Mouse (Mus musculus) forebrain, embryonic 12.5 days (tissue): ENCODE results near the gene Pde4c. TPM values are rescaled to one million over a fixed set of nuclear protein-coding genes. Genes with fewer than 3 reads are reported as not detected.

Experiments
- ATAC-seq: fragments of 200-750 bp; cut with Nextera tagmentation; 2 replicates; pipeline ENCODE4 v1.8.0; 2017; ENCODE audit warnings: moderate TSS enrichment; ENCODE audit not compliant: low FRiP score
- H3K27ac ChIP-seq: fragments of 300-500 bp; sonication (generic); 2 replicates; pipeline ENCODE4 v1.5.1; 2016; ENCODE audit warnings: mild to moderate bottlenecking
- H3K27me3 ChIP-seq: fragments of 300-500 bp; sonication (generic); 2 replicates; pipeline ENCODE4 v1.6.1; 2016; ENCODE audit warnings: mild to moderate bottlenecking
- H3K36me3 ChIP-seq: fragments of 300-500 bp; sonication (generic); replicated peaks from 2 replicates; pipeline ENCODE4 v1.6.1; 2016; ENCODE audit warnings: mild to moderate bottlenecking
- H3K4me1 ChIP-seq: fragments of 300-500 bp; sonication (generic); 2 replicates; pipeline ENCODE4 v1.6.1; 2016
- H3K4me2 ChIP-seq: fragments of 300-500 bp; sonication (generic); 2 replicates; pipeline ENCODE4 v1.6.1; 2016; ENCODE audit warnings: mild to moderate bottlenecking, moderate library complexity
- H3K4me3 ChIP-seq: fragments of 300-500 bp; sonication (generic); replicated peaks from 2 replicates; pipeline ENCODE4 v1.5.1; 2016; ENCODE audit warnings: mild to moderate bottlenecking
- H3K9ac ChIP-seq: fragments of 300-500 bp; sonication (generic); 2 replicates; pipeline ENCODE4 v1.6.1; 2016; ENCODE audit warnings: mild to moderate bottlenecking
- H3K9me3 ChIP-seq: fragments of 300-500 bp; sonication (generic); 2 replicates; pipeline ENCODE4 v1.6.1; 2016
- WGBS: fragments of 180-500 bp; shearing (Covaris S2); methylation state at CpG from one replicate; pipeline ENCODE4 v1.1.7; 2016; 5-methylcytosine and 5-hydroxymethylcytosine counted together
- polyA plus RNA-seq: library from polyadenylated mRNA; unstranded; fragments of >200 nt; fragmentation: Nextera tagmentation; extraction: Ambion mirVana; gene quantifications from 2 replicates; pipeline ENCODE4 v1.2.1, GENCODE M21; 2016

Gene Pde4c
- polyA plus RNA-seq, 1 experiment from 2014 or later = 0.17 TPM

DNA sequence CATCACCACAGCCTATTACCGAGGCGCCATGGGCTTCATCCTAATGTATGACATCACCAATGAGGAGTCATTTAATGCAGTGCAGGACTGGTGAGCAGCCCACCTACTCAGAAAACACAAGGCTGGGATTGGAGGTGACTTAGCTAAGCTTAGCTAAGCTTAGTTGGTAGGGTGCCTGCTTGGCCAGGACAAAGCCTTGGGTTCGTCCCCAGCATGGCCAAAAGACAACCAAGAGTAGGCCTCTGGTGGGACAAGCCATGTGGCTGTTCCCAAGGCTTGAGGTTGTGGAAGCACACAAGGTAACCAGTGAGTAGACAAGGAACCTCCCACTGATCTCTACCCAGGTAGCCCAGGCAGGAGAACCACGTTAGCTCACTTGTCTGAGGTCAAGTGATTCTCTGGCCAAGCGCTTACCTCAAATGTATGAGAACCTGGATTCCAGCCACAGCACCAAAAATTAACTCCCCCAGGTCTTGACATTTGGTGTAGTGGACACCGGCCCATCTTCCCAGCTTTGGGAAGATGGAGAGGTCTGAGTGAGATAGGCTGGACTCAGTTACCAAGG, 33.0 kb downstream of the Pde4c start:
- Histone ChIP-seq H3K27ac (no peak overlapping the region), H3K4me3 (no peak overlapping the region), H3K9ac (no peak overlapping the region), H3K36me3 (peaks cover 25% of the 10 kb centered on the region), H3K4me1 (peaks cover 44% of the 10 kb centered on the region), H3K4me2 (no peak overlapping the region), H3K9me3 (no peaks in the 10 kb centered on the region), H3K27me3 (no peaks in the 10 kb centered on the region)
- ATAC-seq = no peak
- 92% methylated on average over 6 of the region's 6 CpGs for WGBS

DNA sequence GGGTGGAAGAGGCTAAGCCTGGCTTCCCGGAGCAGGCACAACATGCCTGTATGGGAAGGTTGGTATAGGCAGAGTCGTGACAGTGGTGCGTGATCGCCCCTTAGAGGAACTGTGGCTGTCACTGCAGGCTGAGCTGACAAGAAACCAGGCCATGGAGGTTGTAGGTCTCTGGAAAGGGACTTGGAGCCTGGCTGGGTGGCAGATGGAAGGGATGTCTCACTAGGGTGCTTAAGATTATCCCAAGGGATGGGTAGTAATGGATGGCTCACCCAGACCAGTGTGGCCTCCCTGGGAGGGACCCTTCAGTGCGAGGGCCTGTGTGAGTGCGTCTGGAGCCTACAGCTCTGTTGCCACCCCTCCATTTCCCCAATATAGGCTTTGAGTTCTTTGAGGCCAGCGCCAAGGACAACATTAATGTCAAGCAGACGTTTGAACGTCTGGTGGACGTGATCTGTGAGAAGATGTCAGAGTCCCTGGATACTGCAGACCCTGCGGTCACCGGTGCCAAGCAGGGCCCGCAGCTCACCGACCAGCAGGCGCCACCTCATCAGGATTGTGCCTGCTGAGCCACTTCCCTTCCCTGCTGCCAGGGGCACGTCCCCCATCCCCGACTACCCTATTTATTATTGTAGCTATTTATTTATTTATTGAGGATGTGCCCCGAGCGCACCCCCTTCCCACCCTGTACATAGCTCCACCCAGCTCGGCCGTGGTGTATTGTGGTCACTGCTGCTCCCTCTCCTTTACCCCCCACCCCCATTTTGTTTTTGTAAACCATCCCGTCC, 34.2 kb downstream of the Pde4c start:
- no peak for ATAC-seq
- Histone ChIP-seq H3K27ac (no peak overlapping the region), H3K4me2 (no peak overlapping the region), H3K9me3 (no peaks in the 10 kb centered on the region), H3K4me3 (no peak overlapping the region), H3K4me1 (peaks cover 44% of the 10 kb centered on the region), H3K36me3 (peaks cover 25% of the 10 kb centered on the region), H3K9ac (no peak overlapping the region), H3K27me3 (no peaks in the 10 kb centered on the region)
- 75% methylated on average over 22 of the region's 22 CpGs for WGBS

DNA sequence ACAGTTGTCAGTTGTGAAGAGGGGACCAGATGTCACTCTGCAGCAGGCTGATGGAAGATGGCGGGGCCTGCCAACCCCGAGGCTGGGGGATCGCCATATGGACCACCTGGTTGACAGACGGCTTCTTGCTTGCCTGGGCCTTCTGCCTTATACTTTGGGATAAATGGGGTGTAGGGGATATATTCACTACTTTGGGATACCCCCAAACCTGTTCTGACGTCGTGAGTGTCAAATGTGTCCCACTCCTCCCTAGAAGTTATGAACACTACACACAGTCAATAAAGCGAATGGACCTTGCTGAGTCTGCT, 34.7 kb downstream of the Pde4c start:
- Histone ChIP-seq H3K9ac (no peak overlapping the region), H3K9me3 (no peaks in the 10 kb centered on the region), H3K4me2 (no peak overlapping the region), H3K36me3 (peaks cover 25% of the 10 kb centered on the region), H3K4me3 (no peak overlapping the region), H3K27me3 (no peaks in the 10 kb centered on the region), H3K4me1 (peaks cover 42% of the 10 kb centered on the region), H3K27ac (no peak overlapping the region)
- WGBS = 94% methylated on average over 7 of the region's 7 CpGs
- no peak for ATAC-seq

DNA sequence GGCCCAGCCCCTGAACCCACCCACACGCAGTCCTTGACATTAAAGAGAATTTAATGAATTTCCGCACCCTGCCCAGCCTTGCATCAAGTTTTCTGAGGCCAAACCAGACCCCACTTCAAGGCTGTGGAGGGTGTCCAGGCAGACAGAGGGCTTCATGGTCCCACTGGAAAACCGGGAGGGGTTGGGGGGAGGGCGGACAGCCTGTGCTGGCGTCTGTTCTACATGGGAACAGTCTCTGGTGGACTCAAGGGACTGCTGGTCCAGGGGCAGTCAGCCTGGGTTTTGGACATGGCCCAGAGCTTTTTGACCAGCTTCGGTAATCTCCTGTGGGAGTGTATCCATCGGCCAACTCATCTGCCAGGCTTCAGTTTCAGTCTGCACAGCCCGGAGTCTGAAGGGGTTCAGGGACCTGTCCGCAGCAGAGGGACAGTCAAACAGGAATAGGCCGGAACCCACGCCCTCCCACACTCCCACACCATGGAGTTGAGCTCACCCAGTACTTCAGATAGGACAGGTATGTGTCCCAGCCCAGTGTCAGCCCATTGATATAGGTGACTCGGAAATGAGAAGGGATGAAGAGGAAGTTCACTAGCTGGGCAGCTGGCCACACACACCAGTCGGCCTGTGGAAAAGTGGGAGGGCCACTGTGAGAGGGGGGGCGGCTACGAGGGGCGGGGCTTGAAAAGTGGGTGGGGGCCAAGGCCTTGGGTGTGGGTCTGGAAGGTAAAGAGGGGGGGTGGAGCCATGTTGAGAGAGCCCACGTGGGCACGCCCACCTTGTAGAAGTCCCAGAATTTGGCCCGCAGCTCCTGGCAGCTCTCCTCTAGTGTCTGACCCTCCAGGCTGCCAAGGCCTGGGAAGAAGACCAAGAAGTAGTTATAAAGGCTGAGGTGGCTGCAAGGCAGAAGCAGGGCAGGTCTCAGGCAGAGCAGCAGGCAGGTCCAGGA, 35.4 kb downstream of the Pde4c start:
- H3K27me3 ChIP-seq = no peaks in the 10 kb centered on the region
- 75% methylated on average over 19 of the region's 19 CpGs for WGBS
- peaks cover 39% of the 10 kb centered on the region for H3K4me1 ChIP-seq
- no peak overlapping the region for H3K27ac ChIP-seq
- H3K9me3 ChIP-seq = no peaks in the 10 kb centered on the region
- ATAC-seq = no peak
- peaks cover 25% of the 10 kb centered on the region for H3K36me3 ChIP-seq
- peak overlapping the region; percentile 99; the same call in 1 of the 2 replicates for H3K4me2 ChIP-seq
- H3K9ac ChIP-seq = no peak overlapping the region
- 0 out of 2 replicates have a peak overlapping the region, but pooled peaks have one; percentile 3 for H3K4me3 ChIP-seq

DNA sequence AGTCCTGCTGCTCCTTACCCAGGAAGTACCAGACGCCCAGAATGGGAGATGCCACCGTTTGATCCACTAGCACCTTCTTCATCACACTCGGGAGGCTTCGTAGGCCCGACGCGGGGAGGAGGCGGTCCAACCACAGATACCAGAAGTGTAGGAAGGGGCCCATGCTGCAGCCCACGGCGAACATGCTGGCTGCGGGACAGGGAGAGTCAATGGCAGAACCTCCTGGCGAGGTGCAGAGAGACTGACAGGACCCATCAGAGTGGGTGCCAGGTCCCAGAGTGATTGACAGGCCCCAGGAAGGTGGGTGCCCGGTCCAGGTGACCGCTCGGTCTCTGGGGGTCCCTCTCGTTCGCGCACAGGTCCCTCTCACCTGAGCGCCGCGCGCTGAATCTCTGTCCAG, 36.8 kb downstream of the Pde4c start:
- H3K4me2 ChIP-seq = peak overlapping the region; percentile 99
- H3K9me3 ChIP-seq = no peaks in the 10 kb centered on the region
- peaks cover 34% of the 10 kb centered on the region for H3K4me1 ChIP-seq
- H3K27ac ChIP-seq = peak overlapping the region; percentile 76
- H3K4me3 ChIP-seq = peak overlapping the region; percentile 66
- peak overlapping the region; percentile 72 for H3K9ac ChIP-seq
- no peak; the same call in 1 of the 2 replicates for ATAC-seq
- H3K36me3 ChIP-seq = peaks cover 25% of the 10 kb centered on the region
- H3K27me3 ChIP-seq = no peaks in the 10 kb centered on the region
- WGBS = under 1% methylated on average over 22 of the region's 22 CpGs

DNA sequence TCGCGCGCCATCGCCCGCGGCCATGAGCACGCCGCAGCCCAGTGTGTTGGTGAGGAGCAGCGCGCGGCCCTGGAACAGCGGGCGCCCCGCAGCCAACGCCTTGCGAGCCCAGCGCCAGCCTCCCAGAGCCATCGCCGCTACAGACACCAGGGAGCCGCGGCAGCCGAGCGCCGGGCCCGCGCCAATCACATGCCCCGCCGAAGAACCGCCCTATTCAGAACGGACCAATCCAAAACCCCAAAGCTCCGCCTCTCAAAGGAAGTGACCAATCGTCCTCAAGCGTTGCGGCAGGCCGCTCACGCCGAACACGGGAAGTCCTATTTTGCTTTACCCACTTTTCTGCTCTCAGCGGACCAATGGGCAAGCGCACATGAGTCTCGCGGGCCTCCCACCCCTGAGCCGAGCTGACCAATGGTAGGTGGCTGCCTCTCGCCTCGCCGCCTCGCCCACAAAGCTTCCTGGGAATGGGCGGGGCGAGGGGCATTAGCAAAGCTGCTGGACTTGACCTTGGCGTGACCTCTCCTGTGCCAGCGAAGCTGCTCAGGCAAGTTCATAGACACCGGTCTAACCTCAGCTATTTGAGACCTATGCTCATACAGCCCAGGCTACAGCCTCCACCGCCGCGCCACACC, 37.4 kb downstream of the Pde4c start, which contains the start of gene Mpv17l2:
Gene Mpv17l2, minus strand, starts transcription at position 172 of the 632 bp plus-strand sequence.
- ATAC-seq = peak; percentile 97
- Histone ChIP-seq H3K4me2 (peak within 1 kb of the TSS; percentile 99), H3K9me3 (no peaks in the 10 kb centered on the region), H3K27me3 (no peaks in the 10 kb centered on the region; the same call in 1 of the 2 replicates), H3K36me3 (peaks cover 25% of the 10 kb centered on the region), H3K4me1 (peaks cover 34% of the 10 kb centered on the region), H3K4me3 (peak within 1 kb of the TSS; percentile 66), H3K27ac (peak within 1 kb of the TSS; percentile 76), H3K9ac (peak within 1 kb of the TSS; percentile 72)
- under 1% methylated on average over 55 of the region's 55 CpGs for WGBS

GRCm38 (mm10) chr8:70762118-70762517, 38.6 kb downstream of the Pde4c start:
- H3K27me3 ChIP-seq = peaks cover 10% of the 10 kb centered on the region; the same call in 1 of the 2 replicates
- H3K9me3 ChIP-seq = no peaks in the 10 kb centered on the region
- no peak overlapping the region for H3K4me3 ChIP-seq
- no peak overlapping the region for H3K27ac ChIP-seq
- no peak overlapping the region for H3K4me2 ChIP-seq
- peaks cover 44% of the 10 kb centered on the region for H3K4me1 ChIP-seq
- no peak for ATAC-seq
- peaks cover 16% of the 10 kb centered on the region; the same call in 1 of the 2 replicates for H3K36me3 ChIP-seq
- 83% methylated on average over 1 of the region's 1 CpGs for WGBS
- H3K9ac ChIP-seq = no peak overlapping the region

DNA sequence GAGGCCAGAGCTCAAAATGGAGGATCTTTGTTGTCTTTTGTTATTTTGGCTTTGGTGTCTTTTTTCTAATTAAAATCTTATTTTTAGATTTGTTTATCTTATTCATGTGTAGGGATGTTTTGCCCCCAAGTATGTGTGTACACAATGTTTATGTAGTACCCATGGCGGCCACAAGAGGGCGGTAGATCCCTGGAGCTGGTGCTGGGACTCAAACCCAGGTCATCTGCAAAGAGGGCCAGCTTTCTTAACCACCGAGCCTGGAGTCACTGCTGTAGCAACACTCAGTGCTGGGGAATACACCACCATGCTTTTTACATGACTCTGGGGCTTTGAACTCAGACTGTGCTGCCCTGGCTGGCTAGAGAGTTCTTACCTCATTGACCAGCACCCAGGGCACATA, 39.8 kb downstream of the Pde4c start:
- Histone ChIP-seq H3K9ac (no peak overlapping the region), H3K27me3 (peaks cover 17% of the 10 kb centered on the region), H3K4me1 (peaks cover 43% of the 10 kb centered on the region), H3K4me3 (no peak overlapping the region), H3K9me3 (no peaks in the 10 kb centered on the region), H3K36me3 (peaks cover 13% of the 10 kb centered on the region), H3K27ac (no peak overlapping the region), H3K4me2 (no peak overlapping the region)
- 6% methylated on average over 3 of the region's 3 CpGs for WGBS
- ATAC-seq = no peak

DNA sequence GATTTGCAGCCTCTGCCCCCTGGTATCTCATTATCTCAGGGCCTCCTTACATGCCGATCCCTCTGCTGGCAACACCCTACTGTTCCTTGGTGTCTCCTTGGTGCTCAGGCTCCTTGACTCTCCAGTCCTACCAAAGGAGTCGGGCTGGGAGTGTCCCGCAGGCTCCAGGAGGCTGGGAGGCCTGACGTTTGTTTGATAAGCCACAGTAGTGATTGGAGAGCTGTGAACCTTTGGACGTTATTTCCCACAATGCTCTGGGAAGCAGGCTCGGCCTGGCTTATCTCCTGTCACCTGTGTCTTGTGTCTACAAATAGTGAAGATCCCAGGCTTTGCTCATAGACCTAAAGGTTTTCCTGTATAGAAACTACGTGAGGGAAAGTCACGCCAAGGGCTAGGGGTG, 40.5 kb downstream of the Pde4c start:
- Histone ChIP-seq H3K4me2 (no peak overlapping the region), H3K4me1 (peaks cover 42% of the 10 kb centered on the region), H3K27ac (no peak overlapping the region), H3K9me3 (no peaks in the 10 kb centered on the region), H3K27me3 (peaks cover 17% of the 10 kb centered on the region), H3K4me3 (no peak overlapping the region), H3K36me3 (peaks cover 16% of the 10 kb centered on the region), H3K9ac (no peak overlapping the region)
- WGBS = 87% methylated on average over 8 of the region's 8 CpGs
- ATAC-seq = no peak

DNA sequence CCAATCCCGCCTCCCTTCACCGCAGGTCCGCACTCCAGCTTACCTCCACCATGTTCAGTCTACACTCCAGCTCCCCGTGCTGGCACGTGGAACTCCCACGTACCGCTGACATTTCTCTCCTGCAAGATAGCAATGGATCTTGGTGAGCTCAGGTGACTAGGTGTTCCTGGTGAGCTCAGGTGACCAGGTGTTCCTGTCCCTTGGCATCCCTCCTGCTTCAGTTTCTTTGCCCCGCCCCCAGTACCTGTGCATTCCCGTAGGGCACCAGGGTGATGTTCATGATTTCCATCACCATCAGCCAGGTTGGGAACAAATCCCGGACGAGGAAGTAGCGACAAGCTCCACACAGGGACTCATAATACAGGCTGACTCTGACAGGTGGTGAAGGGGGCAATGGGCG, 41.2 kb downstream of the Pde4c start:
- peaks cover 17% of the 10 kb centered on the region for H3K27me3 ChIP-seq
- no peak for ATAC-seq
- H3K4me3 ChIP-seq = no peak overlapping the region
- 92% methylated on average over 13 of the region's 13 CpGs for WGBS
- peaks cover 39% of the 10 kb centered on the region for H3K4me1 ChIP-seq
- H3K36me3 ChIP-seq = peaks cover 19% of the 10 kb centered on the region
- no peak overlapping the region for H3K9ac ChIP-seq
- H3K27ac ChIP-seq = no peak overlapping the region
- no peak overlapping the region for H3K4me2 ChIP-seq
- no peaks in the 10 kb centered on the region for H3K9me3 ChIP-seq

DNA sequence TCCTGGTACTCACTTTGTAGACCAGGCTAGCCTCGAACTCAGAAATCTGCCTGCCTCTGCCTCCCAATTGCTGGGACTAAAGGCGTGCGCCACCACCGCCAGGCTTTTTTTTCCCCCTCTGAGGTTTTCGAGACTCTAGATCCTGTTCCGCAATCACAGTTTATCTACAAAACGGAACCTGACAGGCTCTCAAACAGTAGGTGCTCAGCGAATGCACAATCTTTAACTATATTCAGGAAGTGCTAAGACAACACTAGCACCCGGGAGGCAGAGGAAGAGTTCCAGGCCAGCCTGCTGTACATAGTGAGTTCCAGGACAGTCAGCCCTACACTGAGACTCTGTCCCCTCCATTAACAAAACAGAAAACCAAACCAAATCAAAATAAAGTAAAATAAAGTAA, 41.8 kb downstream of the Pde4c start:
- Histone ChIP-seq H3K4me1 (peaks cover 33% of the 10 kb centered on the region), H3K4me2 (peak overlapping the region; percentile 52), H3K27me3 (peaks cover 17% of the 10 kb centered on the region), H3K27ac (no peak overlapping the region), H3K4me3 (peak overlapping the region; percentile 28; the same call in 1 of the 2 replicates), H3K9me3 (no peaks in the 10 kb centered on the region), H3K9ac (0 out of 2 replicates have a peak overlapping the region, but pooled peaks have one; percentile 61), H3K36me3 (peaks cover 22% of the 10 kb centered on the region)
- 90% methylated on average over 9 of the region's 9 CpGs for WGBS
- ATAC-seq = no peak
